18 mouse cellular contexts compared by ENCODE assay signal in the genomic region with DNA sequence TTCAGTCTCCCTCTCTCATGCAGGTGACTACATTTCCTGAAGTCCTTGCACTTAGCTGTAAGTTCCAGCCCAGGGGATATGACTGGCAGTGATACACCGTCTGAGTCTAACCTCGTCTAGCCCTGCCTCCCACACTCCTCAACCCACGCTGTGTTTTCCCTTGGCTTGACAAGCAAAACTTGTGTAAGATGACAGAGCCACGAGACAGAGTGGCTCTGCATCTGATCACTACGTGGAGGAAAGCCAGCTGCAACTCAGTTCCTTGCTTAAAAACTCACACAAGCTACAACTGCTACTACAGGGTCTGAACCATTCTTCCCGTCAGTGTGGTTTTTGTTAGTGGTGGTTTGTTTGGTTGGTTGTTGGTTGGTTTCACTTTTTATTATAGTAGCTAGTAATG. TPM values are rescaled to one million over a fixed set of nuclear protein-coding genes. Genes with fewer than 3 reads are reported as not detected.
DNase-seq lines count a peak whose midpoint lies in the region; ATAC-seq and TF ChIP-seq lines count a peak whose summit lies in the region.
"Had no signal": no experiment of that assay in that cellular context is flagged by ENCODE, and none has a peak within 500 bp of the region (broad histone marks: within the 10 kb centered on the region; RNA-seq: fewer than 3 reads in every experiment).

No protein-coding gene starts in this region.

- ATAC-seq in midbrain, postnatal 0 days (ENCODE audit: low FRiP score): no peak
- ATAC-seq: midbrain, embryonic 13.5 days had no signal

- peak; percentile 24 for DNase-seq in B cell, adult 2 months
- peak; percentile 9 for DNase-seq in NIH3T3 (ENCODE audit: low read depth)
- peak; percentile 55 for DNase-seq in induced T-regulatory cell, adult 2 months (ENCODE audit: low read depth)
- DNase-seq in thymus, adult 18-20 months: peak; percentile 24 to 45
- no peak for DNase-seq in kidney, postnatal 25 days
- no peak for DNase-seq in ovary, postnatal 36 days (ENCODE audit: low spot score)
- no peak for DNase-seq in midbrain, postnatal 0 days (ENCODE audit: low spot score)
- DNase-seq: gastrocnemius, adult 2 months; heart, postnatal 4 days; kidney, adult 8-10 months; layer of hippocampus, adult 9-11 months; lung, embryonic 14.5 days had no signal

- H3K36me3 ChIP-seq in midbrain, postnatal 0 days (ENCODE audit: insufficient read depth, low read length): no peaks in the 10 kb centered on the region
- H3K36me3 ChIP-seq: heart, embryonic 10.5 days; limb, embryonic 13.5 days; midbrain, embryonic 13.5 days; neural tube, embryonic 13.5 days had no signal

- no peak overlapping the region for H3K9ac ChIP-seq in midbrain, postnatal 0 days (replicated peaks; ENCODE audit: low read length, poor library complexity, severe bottlenecking)
- H3K9ac ChIP-seq: limb, embryonic 13.5 days; lung, embryonic 14.5 days; midbrain, embryonic 13.5 days; neural tube, embryonic 13.5 days had no signal

- H3K9me3 ChIP-seq in midbrain, postnatal 0 days (ENCODE audit: low read length): no peaks in the 10 kb centered on the region
- H3K9me3 ChIP-seq: heart, embryonic 10.5 days; limb, embryonic 13.5 days; midbrain, embryonic 13.5 days; neural tube, embryonic 13.5 days had no signal

- TF ChIP-seq CTCF in midbrain, postnatal 0 days (IDR thresholded peaks at IDR 0.05): no peak

- 89% methylated on average over 6 of the region's 6 CpGs for WGBS in midbrain, postnatal 0 days

- H3K4me3 ChIP-seq in midbrain, postnatal 0 days (ENCODE audit: low read depth, low read length): no peak overlapping the region
- H3K4me3 ChIP-seq: erythroblast, embryonic 14.5 days; gastrocnemius, adult 2 months; heart, embryonic 10.5 days; limb, embryonic 13.5 days; midbrain, embryonic 13.5 days; neural tube, embryonic 13.5 days had no signal

- H3K27ac ChIP-seq in midbrain, postnatal 0 days (ENCODE audit: low read depth, low read length): no peak overlapping the region
- H3K27ac ChIP-seq: gastrocnemius, adult 2 months; heart, embryonic 10.5 days; limb, embryonic 13.5 days; midbrain, embryonic 13.5 days; neural tube, embryonic 13.5 days had no signal

- H3K4me2 ChIP-seq in midbrain, postnatal 0 days (ENCODE audit: low read depth, low read length, poor library complexity, severe bottlenecking): no peak overlapping the region
- H3K4me2 ChIP-seq: limb, embryonic 13.5 days; lung, embryonic 14.5 days; midbrain, embryonic 13.5 days; neural tube, embryonic 13.5 days had no signal

- no peaks in the 10 kb centered on the region for H3K4me1 ChIP-seq in midbrain, postnatal 0 days (ENCODE audit: insufficient read depth, low read length)
- H3K4me1 ChIP-seq: neural tube, embryonic 13.5 days had no signal

- no peaks in the 10 kb centered on the region for H3K27me3 ChIP-seq in midbrain, postnatal 0 days (ENCODE audit: insufficient read depth, low read length)
- H3K27me3 ChIP-seq: limb, embryonic 13.5 days; midbrain, embryonic 13.5 days; neural tube, embryonic 13.5 days had no signal

RNA-seq across cellular contexts. Expression of a gene that starts 11.5 kb away (rescaled TPM):
- total RNA-seq in midbrain, postnatal 0 days (2014; rRNA removed): not detected in 2 replicates
- not detected in 2 replicates for polyA plus RNA-seq in midbrain, postnatal 0 days (2015; fragmentation: Nextera tagmentation; extraction: Ambion mirVana)
- total RNA-seq: gastrocnemius, adult 2 months; heart, postnatal 4 days had no signal
- polyA plus RNA-seq: erythroblast, embryonic 14.5 days; midbrain, embryonic 13.5 days; neural tube, embryonic 13.5 days; testis, adult 2 months had no signal

RNA-seq across cellular contexts. Expression of a gene that starts 17.0 kb away (rescaled TPM):
- total RNA-seq in midbrain, postnatal 0 days (2014; rRNA removed): 0.77 and 1.3 TPM in 2 replicates
- polyA plus RNA-seq in midbrain, postnatal 0 days (2015; fragmentation: Nextera tagmentation; extraction: Ambion mirVana): 1.6 and 1.8 TPM in 2 replicates
- polyA plus RNA-seq: erythroblast, embryonic 14.5 days had no signal

Comparison
In these comparisons a context has a peak if more than half of its experiments do, and no peak if none do; other contexts are left out.
1. DNase-seq: peak in B cell, adult 2 months (2 of 2), NIH3T3 (single experiment), induced T-regulatory cell, adult 2 months (single experiment) and thymus, adult 18-20 months (2 of 2); none in kidney, postnatal 25 days (0 of 2), ovary, postnatal 36 days (single experiment) and midbrain, postnatal 0 days (single experiment).